In the genomic region with DNA sequence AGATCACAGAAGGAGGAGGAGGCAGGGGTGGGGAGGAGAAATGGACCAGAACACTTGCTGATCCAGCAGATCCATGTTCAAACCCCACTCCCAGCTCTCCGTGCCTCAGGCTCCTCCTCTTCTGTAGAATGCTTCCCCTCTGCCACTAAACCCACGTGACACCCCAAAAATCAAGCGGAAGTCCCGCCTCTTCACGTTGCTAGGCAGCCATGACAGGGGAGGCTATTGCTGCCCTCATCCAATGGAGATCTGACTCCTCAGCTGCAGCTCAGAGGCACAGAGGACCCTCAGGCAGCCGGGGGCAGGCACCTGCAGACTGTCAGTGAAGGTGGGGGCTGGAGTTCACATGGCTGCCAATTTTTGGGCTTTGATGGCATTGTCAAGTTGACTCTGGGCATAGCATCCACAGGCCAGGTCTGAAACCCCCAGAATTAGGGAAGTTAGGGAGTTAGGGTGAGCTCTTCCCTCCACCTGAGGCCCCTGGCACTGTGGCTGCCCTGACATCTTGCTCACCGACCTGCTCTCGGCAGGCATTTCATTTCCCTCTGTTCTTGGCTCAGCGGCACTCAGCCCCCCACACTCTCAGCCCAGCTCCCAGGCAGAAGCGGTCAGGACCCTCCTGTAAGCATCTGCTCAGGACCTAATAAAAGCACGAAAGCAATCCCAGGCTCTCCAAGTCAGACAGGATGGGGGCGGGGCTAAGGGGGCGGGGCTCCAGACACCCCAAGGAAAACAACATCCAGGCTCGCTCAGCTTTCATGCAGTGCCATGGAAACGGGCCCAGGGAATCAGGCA, we compare ENCODE assay signal across 8 mouse cellular contexts. TPM values are rescaled to one million over a fixed set of nuclear protein-coding genes. Genes with fewer than 3 reads are reported as not detected.
DNase-seq lines count a peak whose midpoint lies in the region; ATAC-seq and TF ChIP-seq lines count a peak whose summit lies in the region.

No protein-coding gene starts in this region.

- H3K27me3 ChIP-seq in heart, embryonic 16.5 days (ENCODE audit: control insufficient read depth, insufficient read depth, low read length) = no peaks in the 10 kb centered on the region
- no peaks in the 10 kb centered on the region for H3K27me3 ChIP-seq in liver, postnatal 0 days (ENCODE audit: insufficient read depth, low read length)
- no peaks in the 10 kb centered on the region for H3K27me3 ChIP-seq in neural tube, embryonic 14.5 days (ENCODE audit: control insufficient read depth, insufficient read depth, low read length)

- 12% methylated on average over 15 of the region's 15 CpGs for WGBS in heart, embryonic 16.5 days
- 10% methylated on average over 15 of the region's 15 CpGs for WGBS in liver, postnatal 0 days (ENCODE audit: insufficient replicate concordance)
- 5% methylated on average over 15 of the region's 15 CpGs for WGBS in neural tube, embryonic 14.5 days

- DNase-seq in gastrocnemius, adult 2 months = peak; percentile 57
- DNase-seq in gastrocnemius, adult 18-20 months (ENCODE audit: low spot score) = no peak
- DNase-seq in embryo, embryonic 9.5 days (ENCODE audit: extremely low spot score) = peak; percentile 66
- peak; percentile 64 to 80 for DNase-seq in kidney, postnatal 25 days
- peak; percentile 69 for DNase-seq in liver, postnatal 0 days
- peak; percentile 81 to 93 for DNase-seq in thymus, adult 18-20 months

- H3K9me3 ChIP-seq in heart, embryonic 16.5 days (replicated peaks; ENCODE audit: control insufficient read depth, low read length) = no peaks in the 10 kb centered on the region
- no peaks in the 10 kb centered on the region for H3K9me3 ChIP-seq in liver, postnatal 0 days (ENCODE audit: low read length)
- H3K9me3 ChIP-seq in neural tube, embryonic 14.5 days (ENCODE audit: control insufficient read depth, low read length) = no peaks in the 10 kb centered on the region

- H3K4me1 ChIP-seq in heart, embryonic 16.5 days (ENCODE audit: control insufficient read depth, insufficient read depth, low read length) = peaks cover 6% of the 10 kb centered on the region
- H3K4me1 ChIP-seq in liver, postnatal 0 days (ENCODE audit: insufficient read depth) = peaks cover 9% of the 10 kb centered on the region
- peaks cover 12% of the 10 kb centered on the region for H3K4me1 ChIP-seq in neural tube, embryonic 14.5 days (ENCODE audit: control insufficient read depth, insufficient read depth, low read length)

- H3K4me3 ChIP-seq in gastrocnemius, adult 2 months = peak overlapping the region; percentile 59
- H3K4me3 ChIP-seq in heart, embryonic 16.5 days (ENCODE audit: low read length) = peak overlapping the region; percentile 22; the same call in 1 of the 2 replicates
- peak overlapping the region; percentile 13; the same call in 1 of the 2 replicates for H3K4me3 ChIP-seq in liver, postnatal 0 days (ENCODE audit: low read depth, low read length)
- no peak overlapping the region for H3K4me3 ChIP-seq in neural tube, embryonic 14.5 days (ENCODE audit: low read depth, low read length)

- intact Hi-C loops in gastrocnemius, adult 2 months (cut with DNase I) = loop anchor here (5.0 kb wide), 1 partner anchor 39 kb away; no protein-coding TSS in a partner anchor

- H3K4me2 ChIP-seq in heart, embryonic 16.5 days (ENCODE audit: low read depth, low read length) = peak overlapping the region; percentile 57
- H3K4me2 ChIP-seq in liver, postnatal 0 days (ENCODE audit: low read depth, low read length) = peak overlapping the region; percentile 56
- peak overlapping the region; percentile 26; the same call in 1 of the 2 replicates for H3K4me2 ChIP-seq in neural tube, embryonic 14.5 days (ENCODE audit: low read depth, low read length)

- H3K36me3 ChIP-seq in heart, embryonic 16.5 days (ENCODE audit: control insufficient read depth, insufficient read depth) = no peaks in the 10 kb centered on the region
- no peaks in the 10 kb centered on the region for H3K36me3 ChIP-seq in liver, postnatal 0 days (replicated peaks; ENCODE audit: insufficient read depth, low read length)
- H3K36me3 ChIP-seq in neural tube, embryonic 14.5 days (ENCODE audit: control insufficient read depth, insufficient read depth, low read length) = no peaks in the 10 kb centered on the region

- peak; percentile 59 for ATAC-seq in heart, embryonic 16.5 days (replicated peaks; ENCODE audit: extremely low read depth, insufficient read depth, low FRiP score)
- ATAC-seq in liver, postnatal 0 days = peak; percentile 48
- peak; percentile 72 for ATAC-seq in neural tube, embryonic 14.5 days (ENCODE audit: low read depth)

- H3K9ac ChIP-seq in heart, embryonic 16.5 days (ENCODE audit: low read length) = 0 out of 2 replicates have a peak overlapping the region, but pooled peaks have one; percentile 41
- no peak overlapping the region for H3K9ac ChIP-seq in liver, postnatal 0 days (replicated peaks)
- no peak overlapping the region for H3K9ac ChIP-seq in neural tube, embryonic 14.5 days (replicated peaks; ENCODE audit: low read depth, low read length)

- no peak for TF ChIP-seq EP300 in liver, postnatal 0 days (IDR thresholded peaks at IDR 0.05; ENCODE audit: low read depth)

- no peak for TF ChIP-seq CTCF in gastrocnemius, adult 2 months (IDR thresholded peaks at IDR 0.05)
- no peak for TF ChIP-seq CTCF in liver, postnatal 0 days (IDR thresholded peaks at IDR 0.05; ENCODE audit: low read depth)

- H3K27ac ChIP-seq in gastrocnemius, adult 2 months = peak overlapping the region; percentile 53; the same call in 1 of the 2 replicates
- peak overlapping the region; percentile 34 for H3K27ac ChIP-seq in heart, embryonic 16.5 days (ENCODE audit: low read length)
- 0 out of 2 replicates have a peak overlapping the region, but pooled peaks have one; percentile 22 for H3K27ac ChIP-seq in liver, postnatal 0 days (ENCODE audit: low read depth)
- peak overlapping the region; percentile 53; the same call in 1 of the 2 replicates for H3K27ac ChIP-seq in neural tube, embryonic 14.5 days (ENCODE audit: low read depth, low read length)

RNA-seq across cellular contexts. Expression of gene Tldc1, which starts 20.2 kb away (rescaled TPM):
- 1 to 10 TPM; 3.0 to 3.3 TPM for total RNA-seq in gastrocnemius, adult 2 months (2021)
- 1 to 10 TPM; 3.4 TPM for total RNA-seq in gastrocnemius, adult 18-20 months (2021)
- 12.5 and 15.0 TPM in 2 replicates for polyA plus RNA-seq in heart, embryonic 16.5 days (2015; fragmentation: Nextera tagmentation; extraction: Ambion mirVana)
- polyA plus RNA-seq in liver, postnatal 0 days (2015; fragmentation: Nextera tagmentation; extraction: Ambion mirVana) = 4.3 and 4.6 TPM in 2 replicates
- 8.1 and 8.9 TPM in 2 replicates for polyA plus RNA-seq in neural tube, embryonic 14.5 days (2014; fragmentation: Nextera tagmentation; extraction: Ambion mirVana)

RNA-seq across cellular contexts. Expression of gene Cotl1, which starts 42.0 kb away (rescaled TPM):
- total RNA-seq in gastrocnemius, adult 2 months (2021) = 1 to 10 TPM; 3.2 to 7.4 TPM
- 1 to 10 TPM; 4.7 to 6.0 TPM for total RNA-seq in gastrocnemius, adult 18-20 months (2021)
- 34.3 and 56.1 TPM in 2 replicates for polyA plus RNA-seq in heart, embryonic 16.5 days (2015; fragmentation: Nextera tagmentation; extraction: Ambion mirVana)
- 28.5 and 28.8 TPM in 2 replicates for polyA plus RNA-seq in liver, postnatal 0 days (2015; fragmentation: Nextera tagmentation; extraction: Ambion mirVana)
- 228 and 232 TPM in 2 replicates for polyA plus RNA-seq in neural tube, embryonic 14.5 days (2014; fragmentation: Nextera tagmentation; extraction: Ambion mirVana)
